6 mouse cellular contexts compared by ENCODE assay signal in genomic region chr5:24774549-24774948, GRCm38 (mm10). TPM values are rescaled to one million over a fixed set of nuclear protein-coding genes. Genes with fewer than 3 reads are reported as not detected.
"Had no signal": no experiment of that assay in that cellular context is flagged by ENCODE, and none has a peak within 500 bp of the region (broad histone marks: within the 10 kb centered on the region; RNA-seq: fewer than 3 reads in every experiment).

No protein-coding gene starts in this region.

RNA-seq across cellular contexts. Expression of gene Crygn, which starts 16.7 kb away (rescaled TPM):
- total RNA-seq: megakaryocyte progenitor cell, adult 5-6 weeks had no signal
- polyA plus RNA-seq: macrophage; midbrain, embryonic 13.5 days; myocyte; neural tube, embryonic 11.5 days; small intestine, adult 2 months had no signal

RNA-seq across cellular contexts. Expression of gene Wdr86, which starts 44.0 kb away (rescaled TPM):
- polyA plus RNA-seq: macrophage, myocyte had no signal
